Mouse (Mus musculus): ENCODE measurements around the gene Rpl9-ps1. TPM values are rescaled to one million over a fixed set of nuclear protein-coding genes. Genes with fewer than 3 reads are reported as not detected.

Rpl9-ps1 gene
- polyA plus RNA-seq, 1 experiment, result not detected

DNA sequence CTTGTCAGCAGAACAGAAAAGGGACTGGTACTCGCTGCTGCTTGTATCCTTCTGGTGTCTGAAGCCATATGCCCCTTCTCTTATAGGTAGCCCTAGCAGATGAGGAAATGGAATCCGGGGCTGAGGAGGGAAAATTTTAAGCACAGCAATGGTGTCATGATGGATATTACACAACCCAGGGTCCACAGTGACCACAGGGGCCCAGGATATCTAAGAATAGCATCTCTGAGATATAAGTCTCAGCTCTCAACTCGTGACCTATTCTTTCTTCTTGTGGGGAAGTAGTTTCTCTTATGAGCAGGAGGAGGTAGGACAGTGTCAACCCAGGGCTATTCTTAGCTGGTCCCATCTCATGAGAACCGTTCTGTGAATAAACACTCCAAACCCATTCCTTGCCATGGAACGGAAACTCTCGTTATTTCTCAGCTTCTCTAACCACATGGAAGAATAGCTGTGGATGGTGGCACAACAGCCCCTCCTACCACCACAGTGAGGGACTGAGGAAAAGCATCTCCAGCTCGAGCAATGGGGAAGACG is 4.0 kb upstream of the Rpl9-ps1 start, which contains the start of gene Ccl3:
TSS of gene Ccl3 (minus strand) at position 51 of the 537 bp plus-strand sequence.
- 69% methylated on average over 8 of the region's 8 CpGs for WGBS
- no peaks in the 10 kb centered on the region for H3K4me1 ChIP-seq (ENCODE audit: control insufficient read depth, insufficient read depth, low read length)
- no peak within 1 kb of the TSS for H3K27ac ChIP-seq (ENCODE audit: insufficient read depth, low read depth, low read length)

DNA sequence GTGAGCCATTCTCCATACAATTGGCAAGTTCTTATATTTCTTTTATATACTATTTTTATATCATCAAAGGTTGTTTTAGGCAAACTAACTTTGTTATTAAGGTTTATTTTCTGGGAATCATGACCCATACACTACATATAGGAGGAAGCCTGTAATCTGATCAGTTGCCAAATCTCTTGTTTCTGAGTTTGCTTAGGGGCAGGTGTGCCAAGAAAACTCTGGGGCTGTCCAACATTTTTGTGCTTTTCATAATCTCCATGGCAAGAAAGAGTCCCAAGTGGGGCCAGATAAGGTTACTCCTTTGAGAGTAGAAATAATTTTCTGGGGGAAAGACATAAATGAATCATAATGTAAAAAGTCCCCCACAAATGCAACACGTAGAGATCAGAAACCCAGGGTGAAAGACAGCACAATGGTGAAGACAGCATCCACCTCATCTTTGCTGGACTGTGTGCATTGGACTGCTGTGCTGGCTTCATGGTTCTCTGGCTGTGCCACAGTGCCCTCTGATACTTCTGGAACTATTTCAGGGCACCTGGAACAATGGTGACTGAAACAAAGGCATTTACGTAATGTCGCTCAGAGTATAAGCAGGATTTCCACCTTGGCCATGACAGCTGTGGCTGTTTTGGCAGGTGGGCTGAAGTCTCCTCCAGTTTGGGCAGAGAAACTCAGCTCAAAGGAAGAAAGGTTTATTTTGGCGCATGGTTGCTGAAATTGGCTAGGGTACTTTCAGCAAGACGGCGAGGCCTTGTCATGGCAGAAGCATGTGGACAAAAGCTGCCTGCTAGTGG is 1.1 kb upstream of the Rpl9-ps1 start:
- no peaks in the 10 kb centered on the region for H3K4me1 ChIP-seq (ENCODE audit: control insufficient read depth, insufficient read depth, low read length)
- TF ChIP-seq POLR2A (IDR thresholded peaks at IDR 0.05; ENCODE audit: insufficient read depth, low read depth, low read length), result no peak
- TF ChIP-seq CTCF (IDR thresholded peaks at IDR 0.05; ENCODE audit: insufficient read depth, low read depth, low read length), result no peak
- WGBS, result 88% methylated on average over 6 of the region's 6 CpGs
- no peak overlapping the region for H3K27ac ChIP-seq (ENCODE audit: insufficient read depth, low read depth, low read length)
- H3K4me3 ChIP-seq (ENCODE audit: insufficient read depth, low read depth, low read length), result no peak overlapping the region

More for the DNA sequence above, 4.0 kb upstream of the Rpl9-ps1 start, which contains the start of gene Ccl3:
- TF ChIP-seq POLR2A (IDR thresholded peaks at IDR 0.05; ENCODE audit: insufficient read depth, low read depth, low read length), result no peak
- no peak for TF ChIP-seq CTCF (IDR thresholded peaks at IDR 0.05; ENCODE audit: insufficient read depth, low read depth, low read length)
- no peak within 1 kb of the TSS for H3K4me3 ChIP-seq (ENCODE audit: insufficient read depth, low read depth, low read length)

DNA sequence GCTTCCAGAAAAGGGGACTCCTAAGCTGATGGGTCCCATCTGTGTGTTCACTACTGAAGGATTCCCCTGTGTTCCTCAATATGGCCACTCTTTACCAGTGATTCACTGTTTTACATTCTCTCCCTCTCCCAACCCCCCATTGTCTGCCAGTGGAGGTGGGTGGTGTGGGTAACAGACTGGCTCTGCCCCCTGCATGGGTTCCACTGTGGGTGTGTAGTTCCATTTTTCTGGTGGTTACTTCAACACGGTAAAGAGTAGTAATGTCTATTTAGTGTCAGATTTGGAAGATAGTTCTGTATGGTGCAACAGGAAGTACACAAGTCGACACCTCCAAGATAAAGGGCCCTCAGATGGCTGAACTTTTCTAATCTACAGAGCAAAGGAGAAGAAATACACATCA is 4.2 kb downstream of the Rpl9-ps1 start:
- TF ChIP-seq POLR2A (IDR thresholded peaks at IDR 0.05; ENCODE audit: insufficient read depth, low read depth, low read length) (no peak), CTCF (IDR thresholded peaks at IDR 0.05; ENCODE audit: insufficient read depth, low read depth, low read length) (no peak)
- WGBS, result 82% methylated on average over 2 of the region's 2 CpGs
- Histone ChIP-seq H3K4me3 (ENCODE audit: insufficient read depth, low read depth, low read length) (no peak overlapping the region), H3K4me1 (ENCODE audit: control insufficient read depth, insufficient read depth, low read length) (no peaks in the 10 kb centered on the region), H3K27ac (ENCODE audit: insufficient read depth, low read depth, low read length) (no peak overlapping the region)

DNA sequence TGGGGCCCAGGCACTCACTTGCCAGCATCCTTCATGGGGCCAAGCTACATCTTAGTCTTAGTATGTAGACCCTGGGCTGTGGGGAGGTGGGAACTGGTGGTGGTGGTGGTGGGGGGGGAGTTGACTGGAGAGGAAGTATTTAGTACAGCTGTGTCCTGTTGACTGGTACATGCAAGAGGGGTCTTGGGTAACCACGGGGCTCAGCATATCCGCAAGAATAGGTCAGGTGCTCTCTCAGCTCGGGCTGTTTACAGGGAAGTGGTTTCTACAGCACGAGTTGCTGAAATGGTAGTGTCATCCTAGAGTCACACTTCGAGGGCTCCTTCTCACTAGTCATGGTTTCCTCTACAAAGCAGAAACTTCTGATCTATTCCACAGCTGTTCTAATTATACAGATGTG is 5.3 kb downstream of the Rpl9-ps1 start:
- WGBS, result 85% methylated on average over 5 of the region's 5 CpGs
- Histone ChIP-seq H3K4me1 (ENCODE audit: control insufficient read depth, insufficient read depth, low read length) (no peaks in the 10 kb centered on the region), H3K27ac (ENCODE audit: insufficient read depth, low read depth, low read length) (no peak overlapping the region), H3K4me3 (ENCODE audit: insufficient read depth, low read depth, low read length) (no peak overlapping the region)
- TF ChIP-seq POLR2A (IDR thresholded peaks at IDR 0.05; ENCODE audit: insufficient read depth, low read depth, low read length) (no peak), CTCF (IDR thresholded peaks at IDR 0.05; ENCODE audit: insufficient read depth, low read depth, low read length) (no peak)

DNA sequence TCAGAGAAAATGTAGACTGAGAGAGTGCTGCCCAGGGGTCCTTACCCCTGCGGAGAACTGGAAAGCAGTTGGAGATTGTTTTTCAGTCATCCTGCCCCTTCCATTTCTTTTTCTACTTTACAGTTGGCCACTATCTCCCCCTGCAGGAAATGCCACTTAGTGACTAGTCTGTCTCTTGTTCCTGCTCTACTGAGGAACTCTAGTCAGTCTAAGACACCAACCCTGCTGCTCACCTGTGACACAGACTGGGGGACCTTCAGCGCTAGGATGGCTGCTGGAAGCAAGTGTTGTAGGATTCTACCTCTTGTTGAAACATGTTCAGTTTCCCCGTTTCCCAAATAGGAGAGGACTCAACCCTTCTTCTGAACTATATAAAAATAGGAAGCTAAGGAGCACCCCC is 5.9 kb downstream of the Rpl9-ps1 start:
- Histone ChIP-seq H3K27ac (ENCODE audit: insufficient read depth, low read depth, low read length) (no peak overlapping the region), H3K4me1 (ENCODE audit: control insufficient read depth, insufficient read depth, low read length) (no peaks in the 10 kb centered on the region), H3K4me3 (ENCODE audit: insufficient read depth, low read depth, low read length) (no peak overlapping the region)
- TF ChIP-seq POLR2A (IDR thresholded peaks at IDR 0.05; ENCODE audit: insufficient read depth, low read depth, low read length) (no peak), CTCF (IDR thresholded peaks at IDR 0.05; ENCODE audit: insufficient read depth, low read depth, low read length) (no peak)
- WGBS, result 79% methylated on average over 3 of the region's 3 CpGs

DNA sequence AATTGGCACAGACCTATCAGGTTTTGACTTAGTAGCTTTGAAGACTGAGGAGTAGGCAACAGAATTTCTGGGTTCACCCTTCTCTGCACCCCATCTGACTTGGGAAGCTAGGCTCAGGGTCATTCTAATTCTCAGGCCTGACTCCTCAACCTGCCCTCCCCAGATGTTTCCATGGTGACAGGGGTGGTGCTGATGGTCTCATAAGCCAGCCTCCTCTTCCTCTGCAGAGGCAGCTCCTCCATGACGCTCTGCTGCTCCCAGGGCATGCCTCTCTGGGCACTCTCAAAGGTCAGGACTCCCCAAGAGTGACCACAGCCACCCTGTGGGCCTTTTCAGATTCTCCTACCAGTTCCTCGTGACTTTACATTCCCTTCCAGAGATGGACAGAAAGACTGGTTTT is 6.5 kb downstream of the Rpl9-ps1 start:
- 62% methylated on average over 2 of the region's 2 CpGs for WGBS
- Histone ChIP-seq H3K4me1 (ENCODE audit: control insufficient read depth, insufficient read depth, low read length) (peaks cover 3% of the 10 kb centered on the region; the same call in 1 of the 2 replicates), H3K27ac (ENCODE audit: insufficient read depth, low read depth, low read length) (no peak overlapping the region), H3K4me3 (ENCODE audit: insufficient read depth, low read depth, low read length) (no peak overlapping the region)
- TF ChIP-seq CTCF (IDR thresholded peaks at IDR 0.05; ENCODE audit: insufficient read depth, low read depth, low read length) (no peak), POLR2A (IDR thresholded peaks at IDR 0.05; ENCODE audit: insufficient read depth, low read depth, low read length) (no peak)

DNA sequence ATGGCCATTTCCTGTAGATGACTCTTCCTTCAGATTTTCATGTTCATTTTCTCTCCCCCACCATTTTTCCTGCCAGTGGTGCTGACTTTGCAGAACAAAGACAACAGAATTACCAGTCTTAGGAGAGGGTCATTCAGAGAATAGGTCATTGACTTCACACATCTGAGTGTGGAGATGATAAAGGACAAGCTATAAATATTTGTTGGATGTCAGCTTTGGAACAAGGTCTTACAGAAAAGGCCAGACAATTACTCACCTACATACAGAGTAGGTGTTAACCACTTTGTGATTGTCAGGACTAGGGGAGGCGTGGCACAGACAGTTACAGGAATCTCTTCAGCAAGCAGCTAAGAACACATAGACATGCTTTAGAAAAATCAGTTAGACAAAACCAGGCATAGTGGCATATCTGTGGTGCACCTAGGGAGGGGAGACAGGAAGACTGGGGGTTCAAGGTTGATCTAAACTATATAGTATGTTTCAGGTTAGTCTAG is 8.6 kb downstream of the Rpl9-ps1 start:
- TF ChIP-seq CTCF (IDR thresholded peaks at IDR 0.05; ENCODE audit: insufficient read depth, low read depth, low read length) (no peak), POLR2A (IDR thresholded peaks at IDR 0.05; ENCODE audit: insufficient read depth, low read depth, low read length) (no peak)
- WGBS, result 95% methylated on average over 1 of the region's 1 CpGs
- H3K4me3 ChIP-seq (ENCODE audit: insufficient read depth, low read depth, low read length), result no peak overlapping the region
- H3K4me1 ChIP-seq (ENCODE audit: control insufficient read depth, insufficient read depth, low read length), result peaks cover 3% of the 10 kb centered on the region; the same call in 1 of the 2 replicates
- H3K27ac ChIP-seq (ENCODE audit: insufficient read depth, low read depth, low read length), result no peak overlapping the region

DNA sequence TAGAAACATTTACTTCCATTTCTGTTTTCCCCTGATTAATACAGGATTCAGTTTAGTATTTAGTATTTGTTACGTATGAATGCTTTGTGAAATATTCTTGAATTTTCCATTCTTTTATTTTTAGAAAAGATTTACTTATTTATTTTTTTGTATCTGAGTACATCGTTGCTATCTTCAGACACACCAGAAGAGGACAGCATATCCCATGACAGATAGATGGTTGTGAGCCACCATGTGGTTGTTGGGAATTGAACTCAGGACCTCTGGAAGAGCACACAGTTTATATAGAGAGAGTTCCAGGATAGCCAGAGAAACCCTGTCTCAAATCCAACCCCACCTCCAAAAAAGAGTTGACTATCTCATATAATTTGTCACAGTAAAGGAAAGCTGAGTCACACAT is 10.5 kb downstream of the Rpl9-ps1 start:
- TF ChIP-seq CTCF (IDR thresholded peaks at IDR 0.05; ENCODE audit: insufficient read depth, low read depth, low read length) (no peak), POLR2A (IDR thresholded peaks at IDR 0.05; ENCODE audit: insufficient read depth, low read depth, low read length) (no peak)
- Histone ChIP-seq H3K4me3 (ENCODE audit: insufficient read depth, low read depth, low read length) (no peak overlapping the region), H3K4me1 (ENCODE audit: control insufficient read depth, insufficient read depth, low read length) (peaks cover 3% of the 10 kb centered on the region; the same call in 1 of the 2 replicates), H3K27ac (ENCODE audit: insufficient read depth, low read depth, low read length) (no peak overlapping the region)
- WGBS, result 80% methylated on average over 2 of the region's 2 CpGs

DNA sequence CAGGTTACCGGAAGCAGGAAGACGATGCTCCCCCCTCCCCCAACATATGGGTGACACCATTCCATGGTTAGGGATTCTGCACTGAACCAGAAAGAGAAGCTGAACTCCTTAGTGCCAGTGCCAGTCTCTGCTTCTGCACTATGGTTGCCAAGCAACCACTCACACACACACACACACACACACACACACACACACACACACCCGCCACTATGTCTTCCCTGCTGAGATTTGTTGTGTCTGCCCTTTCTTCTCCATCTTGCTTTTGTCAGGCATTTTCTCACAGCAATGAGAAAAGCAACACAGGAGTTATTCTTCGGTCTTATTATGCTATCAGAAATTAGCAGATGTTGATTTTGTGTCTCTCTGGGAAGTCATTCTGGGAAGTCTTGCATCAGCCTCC is 11.0 kb downstream of the Rpl9-ps1 start:
- Histone ChIP-seq H3K4me3 (ENCODE audit: insufficient read depth, low read depth, low read length) (no peak overlapping the region), H3K4me1 (ENCODE audit: control insufficient read depth, insufficient read depth, low read length) (peaks cover 3% of the 10 kb centered on the region; the same call in 1 of the 2 replicates), H3K27ac (ENCODE audit: insufficient read depth, low read depth, low read length) (no peak overlapping the region)
- TF ChIP-seq POLR2A (IDR thresholded peaks at IDR 0.05; ENCODE audit: insufficient read depth, low read depth, low read length) (no peak), CTCF (IDR thresholded peaks at IDR 0.05; ENCODE audit: insufficient read depth, low read depth, low read length) (no peak)
- WGBS, result 29% methylated on average over 4 of the region's 4 CpGs
